Mouse (Mus musculus): ENCODE results near the gene Cdc42bpg.

Gene Cdc42bpg

DNA sequence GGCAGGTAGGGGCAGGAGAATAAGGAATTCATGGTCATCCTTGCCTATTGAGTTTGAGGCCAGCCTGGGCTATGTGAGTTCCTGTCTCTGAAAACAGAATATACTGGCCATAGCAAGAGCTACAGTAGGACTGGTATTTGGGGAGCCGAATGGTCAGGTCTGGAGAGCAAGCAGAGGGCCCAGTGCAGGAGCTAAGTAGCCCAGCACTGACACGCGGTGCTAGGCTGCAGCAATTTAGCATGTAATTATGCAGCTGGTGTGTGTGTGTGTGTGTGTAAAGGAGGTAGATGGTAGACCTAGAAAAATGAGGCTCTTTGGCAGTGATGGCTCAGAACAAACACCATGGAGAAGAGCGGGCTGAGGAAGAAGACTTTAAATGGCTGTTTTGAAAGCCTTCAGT is 41.4 kb downstream of the Cdc42bpg start:
- DNase-seq (ENCODE audit: low spot score in 2 of 2): no peak

DNA sequence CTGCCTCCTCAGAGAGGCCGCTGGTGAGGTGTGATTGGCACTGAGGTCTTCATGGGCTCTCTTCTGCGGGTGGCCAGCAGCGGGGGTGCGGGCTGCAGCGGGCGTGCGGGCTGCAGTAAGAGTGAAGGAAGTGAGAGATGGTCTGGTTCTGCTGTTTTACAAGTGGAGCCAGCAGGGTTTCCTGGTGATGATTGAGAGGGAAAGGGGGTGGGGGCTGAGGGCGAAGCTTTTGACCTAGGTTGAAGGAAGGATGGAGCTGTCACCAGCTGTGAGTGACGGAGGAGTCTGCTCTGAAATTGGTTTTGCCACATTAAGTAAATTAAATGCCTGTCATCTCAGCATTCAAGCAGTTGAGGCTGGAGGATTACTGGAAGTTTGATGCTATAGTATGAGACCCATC is 42.5 kb downstream of the Cdc42bpg start:
- DNase-seq (ENCODE audit: low spot score in 2 of 2): no peak

DNA sequence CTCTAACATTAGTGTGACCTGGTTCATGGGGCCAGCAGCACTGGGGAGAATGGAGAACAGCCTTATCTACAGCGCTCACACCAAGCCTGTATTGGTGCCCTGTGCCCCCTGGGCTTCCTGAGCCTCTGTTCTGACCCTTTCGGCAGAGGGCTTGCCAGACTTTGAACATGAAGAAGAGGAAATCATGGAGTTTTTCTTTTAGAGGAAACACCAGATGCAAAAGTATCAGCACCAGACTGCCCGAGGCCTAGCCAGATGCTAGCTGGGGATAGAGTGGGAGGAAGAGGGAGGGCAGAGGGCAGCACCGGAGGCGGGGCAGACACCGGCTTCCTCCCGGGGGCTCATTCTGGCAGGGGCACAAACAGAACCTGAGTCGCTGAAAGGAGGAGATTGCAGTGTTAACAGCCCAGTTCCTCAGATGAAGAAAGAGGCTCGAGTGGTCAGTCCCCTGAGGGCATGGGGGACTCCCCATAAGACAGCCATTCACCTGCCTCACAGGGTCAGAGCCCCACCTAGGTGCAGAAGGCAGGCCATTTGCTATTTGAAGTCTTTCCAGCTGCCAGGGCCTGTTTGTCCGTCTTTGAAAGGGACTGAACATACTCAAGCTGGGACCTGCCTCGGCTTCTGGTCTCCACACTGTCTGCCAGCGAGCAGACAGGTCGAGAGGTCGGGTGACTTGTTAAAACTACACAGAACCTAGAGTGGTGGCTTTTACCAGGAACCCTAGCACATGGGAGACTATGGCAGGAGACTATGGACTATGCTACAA is 43.1 kb downstream of the Cdc42bpg start:
- DNase-seq (ENCODE audit: low spot score in 2 of 2): peak; percentile 41 to 59

DNA sequence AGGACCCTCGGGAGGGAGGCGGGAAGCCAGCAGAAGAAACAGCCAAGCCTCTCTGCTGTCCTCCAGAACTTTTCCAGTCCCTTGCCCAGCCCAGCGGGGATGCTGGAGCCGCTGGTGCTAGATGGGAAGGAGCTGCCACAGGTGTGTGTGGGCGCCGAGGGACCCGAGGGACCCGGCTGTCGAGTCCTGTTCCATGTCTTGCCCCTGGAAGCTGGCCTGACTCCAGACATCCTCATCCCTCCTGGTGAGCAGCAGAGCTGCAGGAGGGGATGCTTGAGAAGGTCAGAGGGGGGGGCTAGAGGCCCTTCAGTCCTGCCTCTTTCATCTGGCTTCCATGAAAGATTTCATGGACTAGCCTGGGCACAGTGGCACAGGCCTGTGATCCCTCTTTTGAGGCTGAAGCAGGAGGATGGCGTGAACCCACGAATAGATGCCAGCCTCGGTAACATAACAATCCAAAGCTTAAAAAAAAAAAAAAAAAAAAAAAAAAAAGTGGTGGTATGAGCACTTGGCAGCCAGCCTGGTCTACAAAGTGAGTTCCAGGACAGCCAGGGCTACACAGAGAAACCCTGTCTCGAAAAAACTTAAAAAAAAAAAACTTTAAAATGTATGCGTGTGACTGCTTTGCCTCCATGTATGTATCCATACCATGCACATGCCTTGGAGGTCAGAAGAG is 45.3 kb downstream of the Cdc42bpg start:
- no peak for DNase-seq (ENCODE audit: low spot score in 2 of 2)

DNA sequence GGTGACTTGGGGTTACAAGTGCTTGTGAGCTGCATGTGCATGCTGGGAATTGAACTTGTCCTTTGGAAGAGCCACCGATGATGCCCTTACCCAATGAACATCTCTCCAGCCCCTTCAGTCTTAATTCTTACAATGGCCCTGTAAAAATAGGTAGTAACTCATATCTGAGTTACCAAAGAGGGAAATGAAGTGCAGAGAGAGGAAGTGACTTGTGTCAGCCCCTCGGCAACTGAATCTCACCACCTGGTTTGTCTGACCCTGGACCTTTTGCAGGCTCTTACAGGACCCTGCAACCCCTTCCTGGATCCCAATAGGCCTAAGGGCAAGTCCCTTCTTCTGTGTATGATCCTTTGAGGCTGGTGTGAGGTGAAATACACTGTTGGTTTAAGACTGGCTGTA is 45.9 kb downstream of the Cdc42bpg start:
- no peak for DNase-seq (ENCODE audit: low spot score in 2 of 2)

DNA sequence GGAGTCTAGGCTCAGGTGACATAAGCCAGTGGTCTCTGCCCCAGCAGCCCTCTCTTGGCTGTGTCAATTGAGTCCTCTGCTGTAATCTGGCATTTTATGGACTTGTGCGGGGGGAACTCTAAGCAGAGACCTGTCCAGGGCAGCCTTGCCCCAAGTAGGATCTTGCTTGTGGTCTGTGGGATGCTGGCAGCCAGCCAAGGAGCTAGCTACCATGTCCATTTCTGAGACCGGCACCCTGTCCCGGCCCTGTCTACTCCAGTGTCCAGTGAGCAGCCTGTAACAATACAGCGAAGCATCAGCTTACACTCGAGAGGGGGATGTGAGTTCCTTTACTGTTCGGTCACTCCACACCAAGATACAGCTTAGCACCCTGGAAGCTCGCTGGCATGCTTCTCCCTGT is 47.8 kb downstream of the Cdc42bpg start:
- DNase-seq (ENCODE audit: low spot score in 2 of 2): no peak

DNA sequence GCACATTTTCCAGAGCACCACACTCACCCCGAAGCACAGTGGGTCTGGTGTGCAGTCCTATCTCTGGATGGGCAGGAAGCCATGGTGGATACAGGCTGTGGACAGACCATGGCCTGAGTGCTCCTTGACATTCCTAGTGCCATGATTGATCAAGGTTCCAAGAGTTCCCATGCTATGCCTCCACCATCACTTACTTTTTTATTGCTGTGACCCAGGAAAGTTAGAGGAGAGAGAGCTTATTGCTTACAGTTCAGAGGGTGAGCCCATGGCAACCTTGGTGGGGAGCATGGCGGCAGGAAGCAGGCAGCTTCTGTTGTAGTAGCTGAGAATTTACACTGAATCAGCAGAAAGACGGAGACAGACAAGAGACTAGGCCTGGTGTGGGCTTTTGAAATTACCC is 55.0 kb downstream of the Cdc42bpg start:
- DNase-seq (ENCODE audit: low spot score in 2 of 2): no peak

DNA sequence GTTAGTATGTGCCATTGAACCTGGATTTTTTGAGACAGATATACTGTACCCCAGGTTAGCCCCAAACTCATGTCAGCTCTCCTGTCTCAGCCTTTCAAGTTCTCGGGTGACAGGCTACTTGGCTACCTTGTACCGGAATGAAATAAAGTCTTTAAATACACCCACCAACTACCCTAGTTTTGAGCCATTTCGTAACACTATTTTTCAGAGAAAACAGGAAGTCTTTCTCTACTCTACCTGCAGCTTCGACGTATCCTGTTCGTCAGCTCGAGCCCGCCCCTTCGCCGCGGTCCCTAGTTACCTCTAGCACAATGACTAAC is 56.8 kb downstream of the Cdc42bpg start:
- DNase-seq (ENCODE audit: low spot score in 2 of 2): no peak

DNA sequence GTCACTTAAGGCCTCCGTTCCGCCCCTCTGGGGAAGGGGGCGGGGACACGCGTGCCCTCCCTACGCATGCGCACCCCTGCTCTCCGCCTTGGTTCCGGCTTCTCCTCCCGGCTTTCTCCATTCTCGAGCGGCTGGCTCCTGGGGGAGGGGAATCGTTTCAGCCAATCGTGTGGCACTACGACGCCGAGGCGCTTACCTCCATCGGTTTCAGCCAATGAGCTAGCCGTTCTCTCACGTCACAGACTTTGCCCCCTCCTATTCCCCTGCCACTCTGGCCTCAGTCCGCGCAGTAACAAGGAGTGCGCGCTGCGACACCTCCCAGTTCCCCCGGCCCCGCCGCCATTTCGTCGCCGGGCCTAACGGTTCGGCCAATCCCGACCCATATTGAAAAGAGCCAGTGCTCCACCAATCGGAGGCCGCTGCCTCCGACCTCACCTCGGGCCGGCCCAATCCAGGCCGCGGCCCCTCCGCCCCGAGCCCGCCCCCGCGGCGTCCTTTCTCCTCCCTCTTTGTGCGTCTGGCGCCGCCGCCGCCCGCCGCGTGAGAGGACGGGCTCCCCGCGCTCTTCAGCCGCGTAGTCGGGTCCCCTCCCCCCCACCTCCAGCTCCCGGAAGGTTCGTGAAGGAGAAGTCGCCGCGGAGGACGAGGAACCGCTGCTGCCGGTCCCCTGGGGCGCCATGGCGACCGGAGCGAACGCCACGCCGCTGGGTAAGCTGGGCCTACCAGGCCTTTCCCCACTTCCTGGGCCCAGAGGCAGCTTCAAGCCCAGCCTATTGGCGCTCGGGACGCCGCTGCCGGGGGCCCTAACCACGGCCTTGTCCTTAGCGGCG is 57.4 kb downstream of the Cdc42bpg start, which contains the start of gene Sf1:
Gene Sf1 (plus strand): TSS at position 280 of the 830 bp plus-strand sequence.
- DNase-seq (ENCODE audit: low spot score in 2 of 2): peak; percentile 98 to 100

DNA sequence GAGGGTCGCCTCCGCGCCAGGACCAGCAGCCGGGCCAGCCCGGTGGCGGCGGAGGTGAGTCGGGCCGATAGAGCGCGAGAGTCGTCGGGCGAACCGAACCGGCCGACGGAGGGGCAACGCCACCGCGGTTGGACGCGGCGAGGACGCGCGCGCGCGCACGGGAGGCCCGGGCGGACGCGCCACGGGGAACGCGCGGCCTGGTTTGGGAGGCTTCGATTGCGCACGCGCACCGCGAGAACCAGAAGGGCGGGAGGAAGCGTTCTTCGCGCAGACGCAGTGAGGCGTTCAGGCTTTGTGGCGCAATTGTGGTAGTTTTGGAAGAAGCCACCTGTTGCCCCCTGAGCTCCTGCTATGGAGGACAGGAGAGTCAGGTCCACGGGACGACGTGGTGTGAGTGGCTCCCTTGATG is 58.1 kb downstream of the Cdc42bpg start:
- DNase-seq (ENCODE audit: low spot score in 2 of 2): peak; percentile 86 to 88

DNA sequence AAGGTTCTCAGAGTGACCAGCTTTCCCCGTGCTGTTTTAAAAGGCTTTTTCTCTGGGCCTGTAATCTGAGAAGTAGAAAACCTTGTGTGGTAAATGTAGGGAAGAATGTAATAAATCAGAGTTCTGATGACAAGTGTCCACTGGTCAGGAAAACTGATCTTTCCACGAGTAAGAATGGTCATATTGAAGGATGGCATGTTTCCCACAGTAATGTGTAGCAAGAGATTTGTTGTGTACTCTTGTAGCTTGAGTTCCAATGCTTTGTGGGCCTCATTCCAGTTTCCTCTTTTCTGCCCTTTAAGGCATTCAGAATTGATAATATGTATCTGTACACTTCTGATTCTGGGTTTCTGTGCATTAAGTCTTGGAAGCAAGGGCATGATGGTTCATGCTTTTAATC is 58.6 kb downstream of the Cdc42bpg start:
- no peak for DNase-seq (ENCODE audit: low spot score in 2 of 2)

DNA sequence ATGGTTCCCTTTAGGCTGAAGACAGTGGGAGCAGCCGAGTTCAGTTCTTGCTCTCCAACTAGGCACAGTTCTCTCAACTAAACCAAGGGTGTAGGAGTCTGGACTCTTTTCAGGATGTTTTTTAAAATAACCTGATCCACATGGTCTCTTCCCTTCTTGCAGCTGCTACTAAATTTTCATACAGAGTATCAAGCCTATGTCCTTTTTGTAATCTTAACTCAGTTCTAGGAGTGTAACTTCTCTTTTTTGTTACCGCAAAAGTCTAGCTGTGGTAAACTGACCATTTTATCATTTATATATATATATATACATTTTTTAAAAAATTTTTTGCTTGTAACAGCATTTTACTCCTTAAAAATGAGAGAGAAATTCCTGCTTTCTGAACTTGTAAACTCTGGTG is 63.9 kb downstream of the Cdc42bpg start:
- DNase-seq (ENCODE audit: low spot score in 2 of 2): no peak

DNA sequence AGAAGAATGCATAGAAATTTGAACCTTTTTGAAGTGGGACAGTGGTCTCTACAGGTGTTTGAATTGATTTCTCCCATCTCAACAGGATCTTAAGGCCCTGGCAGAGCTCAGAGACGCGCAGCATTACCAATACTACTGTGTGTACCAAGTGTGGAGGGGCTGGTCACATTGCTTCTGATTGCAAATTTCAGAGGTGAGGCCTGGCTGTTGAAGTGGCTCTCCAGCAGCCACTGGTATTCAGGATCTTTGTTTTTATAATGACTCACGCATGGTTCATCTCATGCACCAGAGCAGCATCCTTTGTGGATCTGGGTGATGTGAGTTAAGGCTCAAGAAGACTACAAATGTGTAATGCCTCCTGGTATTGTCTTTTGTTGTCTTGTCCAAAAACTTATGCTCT is 66.2 kb downstream of the Cdc42bpg start:
- DNase-seq (ENCODE audit: low spot score in 2 of 2): no peak

DNA sequence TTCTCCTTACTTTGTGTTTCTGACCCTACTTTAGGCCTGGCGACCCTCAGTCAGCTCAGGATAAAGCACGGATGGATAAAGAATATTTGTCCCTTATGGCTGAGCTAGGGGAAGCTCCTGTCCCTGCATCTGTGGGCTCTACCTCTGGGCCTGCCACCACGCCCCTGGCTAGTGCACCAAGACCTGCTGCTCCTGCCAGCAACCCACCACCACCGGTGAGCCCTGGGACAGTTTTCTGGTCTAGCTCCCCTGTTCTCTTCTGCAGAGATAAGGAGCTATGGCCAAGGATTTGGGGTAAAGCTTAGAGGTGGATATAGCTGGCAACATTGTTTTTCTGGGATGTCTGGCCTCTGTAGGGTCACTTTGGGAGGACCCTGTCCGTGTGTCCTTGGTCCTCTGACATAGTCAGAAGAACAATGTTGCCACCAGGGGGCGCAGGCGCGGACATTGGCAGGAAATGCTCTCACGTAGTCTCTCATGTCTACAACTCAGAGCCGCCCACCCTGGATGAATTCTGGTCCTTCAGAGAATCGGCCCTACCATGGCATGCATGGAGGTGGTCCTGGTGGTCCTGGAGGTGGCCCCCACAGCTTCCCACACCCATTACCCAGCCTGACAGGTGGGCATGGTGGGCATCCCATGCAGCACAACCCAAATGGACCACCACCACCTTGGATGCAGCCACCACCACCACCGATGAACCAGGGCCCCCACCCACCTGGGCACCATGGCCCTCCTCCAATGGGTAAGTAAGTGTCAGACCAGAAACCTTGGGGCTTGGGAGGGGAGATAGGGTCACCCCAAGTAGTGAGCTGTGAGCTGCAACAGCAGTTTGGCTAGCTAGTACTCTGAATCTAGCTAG is 67.5 kb downstream of the Cdc42bpg start:
- peak; percentile 34 to 72 for DNase-seq (ENCODE audit: low spot score in 2 of 2)

DNA sequence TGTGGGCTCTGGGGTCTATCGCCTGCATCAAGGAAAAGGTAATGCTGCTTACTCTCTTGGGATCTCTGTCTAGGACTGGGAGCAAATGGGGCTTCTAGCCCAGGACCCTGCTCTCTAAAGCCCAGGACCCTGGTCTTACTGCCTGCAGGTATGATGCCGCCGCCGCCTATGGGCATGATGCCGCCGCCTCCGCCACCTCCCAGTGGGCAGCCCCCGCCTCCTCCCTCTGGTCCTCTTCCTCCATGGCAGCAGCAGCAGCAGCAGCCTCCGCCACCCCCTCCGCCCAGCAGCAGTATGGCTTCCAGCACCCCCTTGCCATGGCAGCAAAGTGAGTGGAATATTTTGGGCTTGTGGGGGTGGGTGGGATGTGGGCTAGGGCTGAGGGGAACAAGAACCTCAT is 68.3 kb downstream of the Cdc42bpg start:
- no peak for DNase-seq (ENCODE audit: low spot score in 2 of 2)
